Mouse (Mus musculus): Measurements from ENCODE around the gene Adam1a. TPM values are rescaled to one million over a fixed set of nuclear protein-coding genes. Genes with fewer than 3 reads are reported as not detected.

Gene Adam1a
- polyA plus RNA-seq, 1 experiment from 2014 or later, result 1.1 TPM

DNA sequence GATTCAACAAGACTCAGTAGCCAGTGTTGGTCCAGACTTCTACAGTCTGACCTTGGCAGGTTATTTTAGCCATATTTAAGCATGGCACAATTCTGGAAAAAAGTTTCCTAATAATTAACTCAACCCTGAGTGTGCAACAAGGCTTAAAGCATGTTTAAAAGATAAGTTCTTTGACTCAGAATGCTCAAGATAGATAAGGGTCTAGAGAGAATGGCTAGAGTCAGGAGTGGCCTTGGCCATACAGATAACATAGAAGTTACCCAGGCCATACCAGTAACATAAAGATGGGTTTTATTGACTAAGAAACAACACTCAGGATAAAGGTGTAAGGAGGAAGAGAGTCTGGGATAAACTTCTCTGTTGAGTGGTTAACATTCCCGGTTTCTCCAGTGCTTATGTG is 69.2 kb downstream of the Adam1a start:
- Histone ChIP-seq H3K9ac (ENCODE audit: low read length) (no peak overlapping the region), H3K4me3 (ENCODE audit: low read length) (no peak overlapping the region), H3K4me2 (ENCODE audit: low read depth, low read length) (no peak overlapping the region), H3K27ac (ENCODE audit: low read length) (no peak overlapping the region), H3K4me1 (replicated peaks; ENCODE audit: control insufficient read depth, insufficient read depth, low read length) (no peaks in the 10 kb centered on the region), H3K36me3 (ENCODE audit: control insufficient read depth, insufficient read depth, low read length) (no peaks in the 10 kb centered on the region), H3K27me3 (ENCODE audit: control insufficient read depth, insufficient read depth, low read depth, low read length) (no peaks in the 10 kb centered on the region), H3K9me3 (ENCODE audit: control insufficient read depth, low read length) (no peaks in the 10 kb centered on the region)
- 50% methylated on average over 1 of the region's 1 CpGs for WGBS
- ATAC-seq (ENCODE audit: low read depth), result no peak

DNA sequence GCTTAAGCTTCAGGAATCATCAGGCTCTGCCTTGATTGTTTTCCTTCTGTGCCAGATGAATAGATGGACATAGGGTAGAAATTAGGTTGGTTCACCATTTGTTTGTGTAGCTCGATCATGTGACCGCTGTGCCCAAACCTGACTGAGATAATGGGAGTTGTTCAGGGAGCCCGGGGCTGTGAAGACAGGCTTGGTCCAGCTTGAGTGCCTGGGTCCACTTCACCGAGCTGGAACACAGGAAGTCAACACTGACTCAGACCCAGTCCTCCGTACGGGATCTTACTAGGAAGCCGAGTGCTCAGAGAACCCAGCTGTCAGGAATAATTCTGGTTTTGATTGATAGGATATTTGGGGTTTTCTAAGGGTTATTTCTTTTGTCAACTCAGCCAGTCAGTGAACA is 70.7 kb downstream of the Adam1a start:
- Histone ChIP-seq H3K4me2 (ENCODE audit: low read depth, low read length) (no peak overlapping the region), H3K4me3 (ENCODE audit: low read length) (no peak overlapping the region), H3K36me3 (ENCODE audit: control insufficient read depth, insufficient read depth, low read length) (no peaks in the 10 kb centered on the region), H3K27ac (ENCODE audit: low read length) (no peak overlapping the region), H3K27me3 (ENCODE audit: control insufficient read depth, insufficient read depth, low read depth, low read length) (no peaks in the 10 kb centered on the region), H3K9me3 (ENCODE audit: control insufficient read depth, low read length) (no peaks in the 10 kb centered on the region), H3K4me1 (replicated peaks; ENCODE audit: control insufficient read depth, insufficient read depth, low read length) (peaks cover 5% of the 10 kb centered on the region; the same call in 1 of the 2 replicates), H3K9ac (ENCODE audit: low read length) (no peak overlapping the region)
- ATAC-seq (ENCODE audit: low read depth), result no peak
- WGBS, result 35% methylated on average over 7 of the region's 7 CpGs

DNA sequence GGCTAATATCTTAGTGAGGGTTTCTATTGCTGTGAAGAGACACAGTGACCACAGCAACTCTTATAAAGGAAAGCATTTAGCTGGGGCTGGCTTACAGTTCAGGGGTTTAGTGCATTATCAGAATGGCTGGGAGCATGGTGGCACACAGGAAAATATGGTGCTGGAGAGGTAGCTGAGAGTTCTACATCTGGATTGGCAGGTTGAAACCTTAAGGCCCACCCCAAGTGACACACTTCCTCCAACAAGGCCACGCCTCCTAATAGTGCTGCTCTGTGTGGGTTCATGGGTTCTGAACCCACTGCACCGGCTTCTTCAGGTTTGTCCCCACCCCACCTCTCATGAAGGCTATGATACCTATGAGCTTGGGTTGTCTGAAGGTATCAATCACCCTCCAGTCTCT is 72.9 kb downstream of the Adam1a start:
- Histone ChIP-seq H3K9me3 (ENCODE audit: control insufficient read depth, low read length) (no peaks in the 10 kb centered on the region), H3K36me3 (ENCODE audit: control insufficient read depth, insufficient read depth, low read length) (no peaks in the 10 kb centered on the region), H3K4me1 (replicated peaks; ENCODE audit: control insufficient read depth, insufficient read depth, low read length) (peaks cover 10% of the 10 kb centered on the region; the same call in 1 of the 2 replicates), H3K27ac (ENCODE audit: low read length) (no peak overlapping the region), H3K27me3 (ENCODE audit: control insufficient read depth, insufficient read depth, low read depth, low read length) (no peaks in the 10 kb centered on the region), H3K4me3 (ENCODE audit: low read length) (no peak overlapping the region), H3K4me2 (ENCODE audit: low read depth, low read length) (no peak overlapping the region), H3K9ac (ENCODE audit: low read length) (no peak overlapping the region)
- WGBS, result 84% methylated on average over 2 of the region's 2 CpGs
- no peak for ATAC-seq (ENCODE audit: low read depth)

DNA sequence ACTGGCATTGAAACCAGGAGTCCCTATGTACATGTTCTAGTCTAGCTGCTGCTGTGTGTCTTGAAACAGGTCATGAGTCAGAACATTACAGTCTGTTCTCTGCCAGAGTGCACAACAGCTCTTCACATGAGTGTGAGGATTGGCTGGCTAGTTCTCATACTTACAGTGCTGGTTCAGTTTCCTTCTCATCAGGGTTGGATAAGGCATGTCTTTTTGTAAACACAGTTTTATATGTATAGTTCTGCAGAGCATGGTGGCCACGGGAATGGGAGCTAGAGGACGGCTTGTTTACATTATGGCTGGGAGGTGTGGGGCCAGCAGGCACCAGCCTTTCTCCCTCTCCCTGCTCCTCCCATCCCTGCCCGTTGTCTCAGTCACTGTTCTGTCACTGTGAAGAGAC is 75.7 kb downstream of the Adam1a start:
- Histone ChIP-seq H3K27ac (ENCODE audit: low read length) (peak overlapping the region; percentile 54), H3K27me3 (ENCODE audit: control insufficient read depth, insufficient read depth, low read depth, low read length) (no peaks in the 10 kb centered on the region), H3K9ac (ENCODE audit: low read length) (no peak overlapping the region), H3K9me3 (ENCODE audit: control insufficient read depth, low read length) (no peaks in the 10 kb centered on the region), H3K4me1 (replicated peaks; ENCODE audit: control insufficient read depth, insufficient read depth, low read length) (peaks cover 10% of the 10 kb centered on the region; the same call in 1 of the 2 replicates), H3K4me2 (ENCODE audit: low read depth, low read length) (no peak overlapping the region), H3K36me3 (ENCODE audit: control insufficient read depth, insufficient read depth, low read length) (no peaks in the 10 kb centered on the region), H3K4me3 (ENCODE audit: low read length) (no peak overlapping the region)
- peak; percentile 88 for ATAC-seq (ENCODE audit: low read depth)
- WGBS, result 3% methylated on average over 3 of the region's 3 CpGs

Other genes with a start within 250 kb of the Adam1a start
- gene Trafd1, start 159.8 kb downstream of the Adam1a start, polyA plus RNA-seq (2015; fragmentation: Nextera tagmentation; extraction: Ambion mirVana), result 85.9 and 90.7 TPM in 2 replicates
- gene Naa25, start 147.5 kb downstream of the Adam1a start, polyA plus RNA-seq (2015; fragmentation: Nextera tagmentation; extraction: Ambion mirVana), result 35.1 and 35.9 TPM in 2 replicates
- 3.0 and 4.5 TPM in 2 replicates for gene Tmem116, start 93.6 kb downstream of the Adam1a start, polyA plus RNA-seq (2015; fragmentation: Nextera tagmentation; extraction: Ambion mirVana)
- 147 and 149 TPM in 2 replicates for gene Erp29, start 93.0 kb downstream of the Adam1a start, polyA plus RNA-seq (2015; fragmentation: Nextera tagmentation; extraction: Ambion mirVana)
- 0.11 and 0.14 TPM in 2 replicates for gene Adam1b, start 42.0 kb downstream of the Adam1a start, polyA plus RNA-seq (2015; fragmentation: Nextera tagmentation; extraction: Ambion mirVana)
- not detected in 2 replicates for gene Gm42878, start within 50 bp of the Adam1a start, polyA plus RNA-seq (2015; fragmentation: Nextera tagmentation; extraction: Ambion mirVana)
- 45.3 and 46.4 TPM in 2 replicates for gene Mapkapk5, start 423 bp upstream of the Adam1a start, polyA plus RNA-seq (2015; fragmentation: Nextera tagmentation; extraction: Ambion mirVana)
- gene Aldh2, start 48.3 kb upstream of the Adam1a start, polyA plus RNA-seq (2015; fragmentation: Nextera tagmentation; extraction: Ambion mirVana), result 388 and 419 TPM in 2 replicates
- 2.7 and 3.4 TPM in 2 replicates for gene Acad12, start 73.5 kb upstream of the Adam1a start, polyA plus RNA-seq (2015; fragmentation: Nextera tagmentation; extraction: Ambion mirVana)
- gene Acad10, start 115.0 kb upstream of the Adam1a start, polyA plus RNA-seq (2015; fragmentation: Nextera tagmentation; extraction: Ambion mirVana), result 3.1 and 3.6 TPM in 2 replicates
- 32.4 and 36.5 TPM in 2 replicates for gene Brap, start 115.1 kb upstream of the Adam1a start, polyA plus RNA-seq (2015; fragmentation: Nextera tagmentation; extraction: Ambion mirVana)
- 30.0 and 31.8 TPM in 2 replicates for gene Atxn2, start 165.9 kb upstream of the Adam1a start, polyA plus RNA-seq (2015; fragmentation: Nextera tagmentation; extraction: Ambion mirVana)